Mouse (Mus musculus): Measurements from ENCODE around the gene Ampd1.

The Ampd1 gene

DNA sequence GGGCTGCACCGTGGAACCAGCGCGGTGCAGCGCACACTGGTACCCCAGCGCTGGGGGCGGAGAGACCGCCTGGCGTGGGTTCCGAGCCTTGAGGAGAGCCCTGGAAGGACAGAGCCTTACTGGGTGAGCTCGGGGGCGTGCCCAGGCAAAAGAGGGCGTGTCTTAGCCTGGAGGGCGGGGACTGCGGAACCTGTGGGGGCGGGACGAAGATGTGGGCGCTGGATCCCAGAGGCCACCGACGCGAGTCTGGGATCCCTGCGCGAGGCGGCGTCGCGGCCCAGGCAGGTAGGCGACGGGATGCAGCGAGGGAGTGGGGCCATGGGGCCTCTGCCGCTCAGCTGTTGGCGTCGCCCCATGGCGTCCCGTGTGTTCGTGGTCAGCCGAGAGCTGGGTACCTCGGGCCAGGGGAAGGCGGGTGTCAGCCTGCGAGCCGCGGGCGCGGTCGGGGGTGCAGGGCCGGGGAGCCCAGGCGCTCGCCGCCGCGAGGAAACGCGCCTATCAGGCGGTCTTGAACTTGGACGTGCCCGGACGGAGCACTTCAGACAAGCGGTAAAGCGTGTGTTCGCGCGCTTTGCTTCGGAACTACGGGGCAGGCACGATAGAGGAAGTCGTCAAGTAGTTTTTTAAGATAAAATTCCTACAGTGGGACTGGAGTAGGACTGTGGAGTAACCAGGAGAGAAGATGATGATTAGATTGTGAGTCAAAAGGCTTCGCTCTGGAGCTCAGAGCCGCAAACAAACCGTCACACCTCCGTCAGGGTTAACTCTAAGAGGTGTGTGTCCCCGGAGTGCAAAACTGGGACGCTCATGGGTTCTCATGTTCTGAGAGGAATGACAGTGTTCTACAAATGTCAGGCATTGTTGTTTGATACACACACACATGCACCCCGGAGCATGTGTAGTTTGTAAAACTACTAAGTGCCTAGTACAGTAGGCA, 28.9 kb downstream of the Ampd1 start, which contains the start of gene Dennd2c:
TSS of gene Dennd2c (plus strand) at position 151 of the 937 bp plus-strand sequence.
- peak; percentile 95 for DNase-seq

GRCm38 (mm10) chr3:103107565-103108240, 33.9 kb downstream of the Ampd1 start:
- no peak for DNase-seq

GRCm38 (mm10) chr3:103112216-103112615, 38.4 kb downstream of the Ampd1 start:
- no peak for DNase-seq

GRCm38 (mm10) chr3:103123636-103124035, 49.8 kb downstream of the Ampd1 start:
- DNase-seq: no peak

DNA sequence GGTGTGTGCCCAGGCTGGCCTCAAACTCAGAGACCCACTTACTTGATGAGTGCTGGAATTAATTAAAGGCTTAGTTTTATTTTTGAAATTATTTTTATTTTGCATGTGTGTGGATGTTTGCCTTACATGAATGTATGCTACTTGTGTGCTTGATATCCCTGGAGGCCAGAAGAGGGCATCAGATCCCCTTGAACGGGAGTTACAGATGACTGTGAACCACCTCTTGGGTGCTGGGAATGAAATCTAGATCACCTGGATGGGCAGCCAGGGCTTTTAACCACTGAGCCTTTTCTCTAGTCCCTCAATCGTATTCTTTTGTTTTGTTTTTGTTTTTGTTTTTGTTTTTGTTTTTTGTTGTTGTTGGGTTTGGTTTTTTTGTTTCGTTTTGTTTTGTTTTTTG, 52.3 kb downstream of the Ampd1 start:
- no peak for DNase-seq

GRCm38 (mm10) chr3:103127177-103127576, 53.4 kb downstream of the Ampd1 start:
- DNase-seq: no peak

- no peak for DNase-seq
These were observed 53.9 kb downstream of the Ampd1 start for GRCm38 (mm10) chr3:103127721-103128120.

DNA sequence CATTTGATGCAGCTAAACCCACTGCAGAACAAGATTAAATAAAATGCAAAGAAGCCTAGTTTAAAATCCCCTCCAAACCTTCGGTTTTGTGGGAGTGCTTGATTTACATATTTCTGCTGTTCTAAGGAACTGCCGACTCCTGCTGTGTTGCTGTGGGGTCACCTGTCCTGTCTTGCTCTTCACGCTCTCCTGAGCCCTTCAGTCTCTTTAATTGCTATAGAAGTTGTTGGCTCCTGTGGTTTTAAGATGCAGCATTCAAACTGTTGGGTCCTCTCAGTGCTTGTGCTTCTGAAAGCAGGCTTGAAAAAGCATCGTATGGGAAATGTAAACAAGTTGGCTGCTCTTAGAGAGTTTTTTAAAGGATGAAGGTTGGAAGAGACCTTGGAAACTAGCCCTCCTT, 54.4 kb downstream of the Ampd1 start:
- DNase-seq: no peak

GRCm38 (mm10) chr3:103129367-103130159, 55.7 kb downstream of the Ampd1 start:
- DNase-seq: no peak

- DNase-seq: peak; percentile 12 to 21
These were observed 56.5 kb downstream of the Ampd1 start for GRCm38 (mm10) chr3:103130236-103130751.

DNA sequence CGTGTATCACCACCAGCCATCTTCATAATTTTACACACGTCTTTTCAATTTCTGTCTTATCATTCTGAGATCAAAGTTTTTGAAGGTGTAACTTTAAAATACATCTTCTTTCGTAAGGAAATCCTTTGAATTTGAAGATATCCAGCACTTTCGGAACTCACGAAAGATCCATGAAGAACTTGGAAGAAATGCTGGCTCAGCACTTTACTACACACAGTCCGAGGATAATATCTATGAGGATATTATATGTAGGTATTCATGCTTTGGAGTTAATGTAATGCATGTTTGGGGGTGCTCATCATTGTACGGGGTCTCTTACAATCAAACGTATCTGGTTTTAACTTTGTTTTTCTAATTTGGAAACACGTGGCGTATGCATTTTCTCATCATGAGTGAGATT, 59.3 kb downstream of the Ampd1 start:
- no peak for DNase-seq

GRCm38 (mm10) chr3:103136414-103137077, 62.7 kb downstream of the Ampd1 start:
- DNase-seq: no peak

- DNase-seq: peak; percentile 16 to 37
These were observed 65.2 kb downstream of the Ampd1 start for GRCm38 (mm10) chr3:103139047-103139446.

- peak; percentile 14 to 39 for DNase-seq
These were observed 66.5 kb downstream of the Ampd1 start for GRCm38 (mm10) chr3:103140095-103140838.

GRCm38 (mm10) chr3:103141287-103141686, 67.5 kb downstream of the Ampd1 start:
- no peak for DNase-seq

GRCm38 (mm10) chr3:103142366-103142765, 68.6 kb downstream of the Ampd1 start:
- DNase-seq: no peak

GRCm38 (mm10) chr3:103145336-103145735, 71.5 kb downstream of the Ampd1 start:
- DNase-seq: no peak

DNA sequence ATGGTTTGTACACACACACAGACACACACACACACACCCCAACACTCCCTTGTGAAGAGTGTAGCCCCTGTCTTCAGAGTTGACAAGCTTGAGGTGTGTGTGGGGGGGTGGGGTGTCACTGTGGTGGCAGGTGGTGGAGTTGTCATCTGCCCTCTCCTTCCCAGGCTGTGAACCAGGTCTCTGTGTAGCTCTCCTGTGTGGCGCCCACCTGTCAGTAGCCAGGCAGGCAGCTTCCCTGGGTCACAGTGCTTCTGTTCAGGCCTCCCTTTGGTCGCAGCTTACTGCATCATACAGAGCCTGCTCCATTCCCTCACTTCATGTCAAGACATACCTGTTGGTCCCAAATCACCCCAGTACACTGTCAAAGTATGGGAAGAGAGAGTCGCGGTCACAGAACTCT, 72.0 kb downstream of the Ampd1 start:
- no peak for DNase-seq

DNA sequence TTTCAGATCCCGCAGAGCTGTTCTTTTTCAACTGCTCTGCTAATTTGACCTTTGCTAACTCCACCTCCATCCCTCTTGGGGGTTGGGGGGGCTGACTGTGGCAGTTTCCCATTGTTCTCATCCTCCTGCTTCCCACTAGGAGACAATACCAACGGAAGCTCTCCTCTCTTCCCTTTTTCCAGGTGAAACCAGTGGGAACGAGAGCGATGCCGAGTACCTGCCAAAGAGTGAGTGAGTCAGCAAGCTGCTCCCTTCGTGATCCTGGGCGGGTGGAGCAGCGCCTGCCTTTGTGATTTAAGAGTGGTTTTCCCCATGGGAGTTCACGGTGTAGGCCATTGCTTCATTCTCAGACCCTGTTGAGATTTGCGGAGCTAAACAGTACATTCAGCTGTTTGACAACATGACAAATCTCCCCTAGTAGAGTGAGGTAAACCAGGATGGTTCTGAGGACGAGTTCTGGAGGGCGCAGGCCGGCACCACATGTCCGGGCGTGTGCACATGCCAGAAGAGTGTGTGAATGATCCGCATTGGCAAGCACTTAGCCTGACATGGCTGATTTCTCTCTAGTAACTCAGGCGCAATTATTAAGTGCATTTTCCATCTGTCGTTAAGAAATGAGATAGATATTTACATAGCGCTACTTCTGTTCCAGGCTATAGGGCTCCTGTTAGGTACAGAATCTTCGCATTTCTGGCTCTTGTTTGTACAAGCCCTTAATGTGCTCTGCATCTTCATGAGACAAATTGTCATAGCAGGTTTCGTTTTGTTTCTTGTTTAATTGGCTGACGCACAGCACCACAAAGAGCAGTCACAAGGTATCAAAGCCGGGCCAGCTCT, 72.7 kb downstream of the Ampd1 start:
- DNase-seq: no peak

DNA sequence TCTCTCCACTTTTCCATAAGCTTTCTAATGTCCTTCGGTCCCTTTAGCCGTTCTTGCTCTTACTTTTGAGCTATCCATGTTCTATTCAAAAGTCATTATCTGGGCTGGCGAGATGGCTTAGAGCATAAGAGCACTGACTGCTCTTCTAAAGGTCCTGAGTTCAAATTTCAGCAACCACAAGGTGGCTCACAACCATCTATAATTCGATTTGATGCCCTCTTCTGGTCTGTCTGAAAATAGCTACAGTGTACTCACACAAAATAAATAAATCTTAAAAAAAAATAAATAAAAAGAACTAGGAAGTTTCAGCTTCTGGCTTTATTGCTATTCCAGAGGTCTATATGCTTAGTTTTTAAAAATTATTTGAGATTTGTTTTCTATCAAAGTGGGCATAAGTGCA, 74.0 kb downstream of the Ampd1 start:
- DNase-seq: no peak

DNA sequence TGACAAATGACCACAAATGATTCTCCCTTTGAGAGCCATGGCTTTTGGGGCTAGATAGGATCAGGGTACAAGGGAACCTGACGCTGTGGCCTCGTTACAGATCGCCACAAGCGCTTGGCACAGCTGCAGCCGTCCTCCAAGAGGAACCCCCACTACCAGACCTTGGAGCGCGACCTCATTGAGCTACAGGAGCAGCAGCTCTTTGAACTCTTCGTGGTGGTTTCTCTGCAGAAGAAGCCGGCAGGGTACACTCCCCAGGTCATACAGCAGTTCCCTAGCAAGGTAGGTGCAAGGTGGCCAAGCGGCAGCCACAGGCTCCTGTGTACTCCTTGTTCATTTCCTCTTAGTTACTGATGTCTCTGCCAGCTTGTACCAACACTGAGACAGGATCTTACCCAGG, 75.1 kb downstream of the Ampd1 start:
- DNase-seq: no peak

Data from lung, adult 18-20 months (tissue).